Mouse (Mus musculus) hindbrain, embryonic 13.5 days (tissue): ENCODE data around the gene Dlec1. TPM values are rescaled to one million over a fixed set of nuclear protein-coding genes. Genes with fewer than 3 reads are reported as not detected.

ENCODE experiments used
- ATAC-seq: fragments of 200-750 bp; cut with Nextera tagmentation; 2 replicates; pipeline ENCODE4 v1.8.0; 2017; ENCODE audit warnings: moderate TSS enrichment; ENCODE audit not compliant: low FRiP score
- H3K27ac ChIP-seq: fragments of 300-500 bp; sonication (generic); 2 replicates; pipeline ENCODE4 v1.5.1; 2015; ENCODE audit warnings: inconsistent platforms, mild to moderate bottlenecking, moderate library complexity
- H3K27me3 ChIP-seq: fragments of 300-500 bp; sonication (generic); 2 replicates; pipeline ENCODE4 v1.6.1; 2015; ENCODE audit warnings: mild to moderate bottlenecking, inconsistent platforms
- H3K36me3 ChIP-seq: fragments of 300-500 bp; sonication (generic); 2 replicates; pipeline ENCODE4 v1.6.1; 2015; ENCODE audit warnings: mild to moderate bottlenecking, inconsistent platforms
- H3K4me1 ChIP-seq: fragments of 300-500 bp; sonication (generic); replicated peaks from 2 replicates; pipeline ENCODE4 v1.6.1; 2015; ENCODE audit warnings: inconsistent platforms
- H3K4me2 ChIP-seq: fragments of 300-500 bp; sonication (generic); 2 replicates; pipeline ENCODE4 v1.6.1; 2015; ENCODE audit warnings: inconsistent platforms, mild to moderate bottlenecking, moderate library complexity
- H3K4me3 ChIP-seq: fragments of 300-500 bp; sonication (generic); 2 replicates; pipeline ENCODE4 v1.5.1; 2015; ENCODE audit warnings: mild to moderate bottlenecking, inconsistent platforms
- H3K9ac ChIP-seq: fragments of 300-500 bp; sonication (generic); 2 replicates; pipeline ENCODE4 v1.6.1; 2015; ENCODE audit warnings: mild to moderate bottlenecking, inconsistent platforms
- H3K9me3 ChIP-seq: fragments of 300-500 bp; sonication (generic); 2 replicates; pipeline ENCODE4 v1.6.1; 2016; ENCODE audit warnings: inconsistent platforms
- whole genome bisulfite sequencing: fragments of 180-500 bp; shearing (Covaris S2); methylation state at CpG from one replicate; pipeline ENCODE4 v1.1.7; 2015; 5-methylcytosine and 5-hydroxymethylcytosine counted together
- polyA plus RNA-seq: library from polyadenylated mRNA; unstranded; fragments of >200 nt; fragmentation: Nextera tagmentation; extraction: Ambion mirVana; gene quantifications from 2 replicates; pipeline ENCODE4 v1.2.1, GENCODE M21; 2015

Gene Dlec1
- polyA plus RNA-seq, 1 experiment from 2014 or later: 0.38 TPM

- H3K36me3 ChIP-seq: no peaks in the 10 kb centered on the region
- WGBS: 40% methylated on average over 11 of the region's 11 CpGs
- no peak overlapping the region for H3K4me3 ChIP-seq
- no peaks in the 10 kb centered on the region for H3K9me3 ChIP-seq
- H3K27me3 ChIP-seq: no peaks in the 10 kb centered on the region
- H3K27ac ChIP-seq: no peak overlapping the region
- H3K9ac ChIP-seq: no peak overlapping the region
- H3K4me1 ChIP-seq: no peaks in the 10 kb centered on the region
- H3K4me2 ChIP-seq: no peak overlapping the region
- no peak for ATAC-seq
Measured at GRCm38 (mm10) chr9:119192202-119192990, 90.1 kb downstream of the Dlec1 start.

Other genes starting within 250 kb of the Dlec1 start
- 7.3 and 8.1 TPM in 2 replicates for gene Ctdspl, start 176.0 kb upstream of the Dlec1 start, polyA plus RNA-seq
- gene Vill, start 49.7 kb upstream of the Dlec1 start, polyA plus RNA-seq: 4.2 TPM in 2 replicates
- gene Plcd1, start 9.0 kb upstream of the Dlec1 start, polyA plus RNA-seq: 22.5 and 23.8 TPM in 2 replicates
- 1.8 and 1.9 TPM in 2 replicates for gene Acaa1b, start 54.6 kb downstream of the Dlec1 start, polyA plus RNA-seq
- gene Gm47289, start 56.7 kb downstream of the Dlec1 start, polyA plus RNA-seq: not detected in 2 replicates
- not detected in 2 replicates for gene Slc22a13, start 106.6 kb downstream of the Dlec1 start, polyA plus RNA-seq
- 11.8 and 13.0 TPM in 2 replicates for gene Oxsr1, start 219.9 kb downstream of the Dlec1 start, polyA plus RNA-seq
- 106 and 110 TPM in 2 replicates for gene Acaa1a, start 237.2 kb downstream of the Dlec1 start, polyA plus RNA-seq
- 6.1 and 6.2 TPM in 2 replicates for gene Myd88, start 238.9 kb downstream of the Dlec1 start, polyA plus RNA-seq